Mouse (Mus musculus) thymus, postnatal 14 days (tissue): ENCODE results near the gene Brms1l.
"Not testable (repeated sequence)": the region's sequence is repeated elsewhere in the genome, so short reads cannot be mapped to it uniquely, and the experiment has no call there.

Source experiments
- DNase-seq: peaks from one replicate; pipeline ENCODE4 v3.0.0; 2021

The Brms1l gene

GRCm38 (mm10) chr12:55836199-55836951, at the start of gene Brms1l:
Gene Brms1l, plus strand, starts transcription at chr12:55836324.
- peak; percentile 97 for DNase-seq

DNA sequence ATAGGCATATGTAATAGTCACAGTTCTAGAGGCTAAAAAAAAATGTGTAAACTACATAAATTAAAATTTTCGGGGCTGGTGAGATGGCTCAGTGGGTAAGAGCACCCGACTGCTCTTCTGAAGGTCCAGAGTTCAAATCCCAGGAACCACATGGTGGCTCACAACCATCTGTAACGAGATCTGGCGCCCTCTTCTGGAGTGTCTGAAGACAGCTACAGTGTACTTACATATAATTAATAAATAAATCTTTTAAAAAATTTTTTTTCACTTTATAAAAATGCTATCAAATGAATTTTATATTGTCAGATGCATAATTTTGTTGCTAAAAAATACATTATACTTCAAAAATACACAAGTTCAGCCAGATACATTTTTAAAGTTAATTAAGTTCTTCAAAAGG, 41.6 kb upstream of the Brms1l start:
- DNase-seq, result not testable (repeated sequence)

DNA sequence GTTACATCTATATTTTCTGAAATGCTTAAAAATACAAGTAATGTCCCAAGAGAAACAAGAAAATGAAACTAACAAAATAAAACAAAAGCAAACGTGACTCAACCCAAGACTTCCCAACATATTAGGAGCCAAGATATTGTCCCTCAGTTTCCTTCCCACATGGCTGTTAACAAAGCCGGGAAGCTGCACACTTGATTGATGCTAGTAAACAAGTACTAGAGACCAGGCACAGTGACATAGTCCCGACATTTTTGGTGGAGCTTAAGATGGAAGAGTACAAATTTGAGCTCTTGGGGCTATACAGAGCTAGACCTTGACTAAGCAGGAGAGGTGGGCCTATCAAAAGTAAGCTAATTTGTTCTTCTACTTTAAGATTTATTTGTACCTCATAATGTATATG, 39.0 kb upstream of the Brms1l start:
- DNase-seq, result no peak

GRCm38 (mm10) chr12:55798745-55799144, 37.4 kb upstream of the Brms1l start:
- no peak for DNase-seq

- DNase-seq, result no peak
These were observed 36.0 kb upstream of the Brms1l start for GRCm38 (mm10) chr12:55800144-55800543.

GRCm38 (mm10) chr12:55801131-55801530, 35.0 kb upstream of the Brms1l start:
- no peak for DNase-seq

GRCm38 (mm10) chr12:55805035-55805434, 31.1 kb upstream of the Brms1l start:
- no peak for DNase-seq

GRCm38 (mm10) chr12:55816488-55816887, 19.6 kb upstream of the Brms1l start:
- DNase-seq, result no peak

DNA sequence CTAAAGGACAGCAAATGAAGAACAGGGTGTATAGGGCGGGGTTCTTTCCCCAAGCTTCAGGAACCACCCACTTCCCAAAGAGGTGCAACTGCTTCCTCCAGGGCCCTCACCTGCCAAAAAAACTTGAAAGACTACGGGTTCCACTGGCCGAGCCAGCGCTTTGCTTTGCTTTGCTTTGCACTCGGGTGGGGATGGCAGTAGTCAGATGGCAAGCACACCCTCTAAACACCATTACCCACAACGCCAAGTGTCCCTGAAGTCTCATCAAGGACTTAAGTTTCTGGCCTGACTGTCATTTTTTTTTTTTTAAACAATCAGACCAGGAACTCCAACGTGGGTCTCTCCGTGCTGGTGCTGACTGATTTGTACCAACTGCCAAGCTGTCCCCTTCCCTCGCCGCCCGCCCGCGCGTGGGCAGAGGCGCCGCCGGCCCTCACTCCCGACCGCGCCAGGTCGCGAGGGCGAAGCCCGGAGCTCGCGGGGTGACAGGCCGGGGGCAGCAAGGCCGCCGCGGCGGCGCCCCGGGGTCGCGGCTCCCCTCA, 15.9 kb upstream of the Brms1l start:
- DNase-seq, result peak; percentile 48

DNA sequence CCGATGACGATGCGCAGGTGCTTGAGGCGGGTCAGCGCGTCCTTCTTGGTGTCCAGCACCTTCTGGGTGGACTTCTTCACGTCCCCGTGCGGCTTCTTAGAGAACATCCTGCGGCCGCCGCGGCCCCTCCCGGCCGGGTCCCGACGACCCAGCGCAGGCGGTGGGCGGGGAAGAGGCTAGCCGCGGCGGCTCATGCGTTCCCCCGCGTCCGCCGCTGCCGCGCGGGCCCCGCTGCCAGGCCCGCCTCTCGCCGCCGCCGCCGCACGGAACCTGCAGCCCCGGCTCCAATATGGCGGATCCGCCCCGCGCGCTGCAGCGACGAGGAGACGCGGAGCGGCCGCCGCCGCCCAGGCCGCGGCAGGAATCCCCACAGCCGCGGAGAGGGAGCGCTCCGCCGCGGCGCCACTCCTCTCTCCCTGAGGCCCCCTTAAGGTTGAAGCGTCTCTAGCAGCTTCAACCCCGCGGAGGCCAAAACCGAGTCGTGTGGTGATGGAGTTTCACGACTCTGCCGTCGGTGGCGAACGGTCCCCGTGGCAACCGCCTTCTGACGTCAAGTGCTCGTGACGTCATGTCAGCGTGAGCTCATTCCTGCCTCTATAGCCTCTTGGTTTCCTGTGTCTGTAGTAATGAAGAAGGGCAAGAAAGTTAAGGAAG, 15.3 kb upstream of the Brms1l start, which contains the start of gene Ralgapa1:
Ralgapa1 (minus strand) TSS at position 507 of the 654 bp plus-strand sequence.
- peak; percentile 91 for DNase-seq

DNA sequence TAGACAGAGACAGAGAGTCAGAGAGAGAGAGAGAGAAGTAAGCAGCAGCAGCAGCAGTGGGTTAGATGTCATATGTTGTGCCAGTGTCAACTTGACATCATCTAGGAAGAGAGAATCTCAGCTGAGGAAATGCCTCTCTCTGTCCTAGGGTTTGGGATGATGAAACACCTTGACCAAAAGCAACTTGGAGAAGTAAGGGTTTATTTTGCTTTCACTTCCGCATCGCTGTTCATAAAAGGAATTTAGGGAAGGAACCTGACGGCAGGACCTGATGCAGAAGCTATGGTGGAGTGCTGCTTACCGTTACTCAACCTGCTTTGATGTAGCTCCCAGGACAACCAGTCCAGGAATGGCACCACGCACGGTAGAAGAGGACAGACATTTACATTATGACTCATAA, 12.1 kb upstream of the Brms1l start:
- DNase-seq, result no peak

DNA sequence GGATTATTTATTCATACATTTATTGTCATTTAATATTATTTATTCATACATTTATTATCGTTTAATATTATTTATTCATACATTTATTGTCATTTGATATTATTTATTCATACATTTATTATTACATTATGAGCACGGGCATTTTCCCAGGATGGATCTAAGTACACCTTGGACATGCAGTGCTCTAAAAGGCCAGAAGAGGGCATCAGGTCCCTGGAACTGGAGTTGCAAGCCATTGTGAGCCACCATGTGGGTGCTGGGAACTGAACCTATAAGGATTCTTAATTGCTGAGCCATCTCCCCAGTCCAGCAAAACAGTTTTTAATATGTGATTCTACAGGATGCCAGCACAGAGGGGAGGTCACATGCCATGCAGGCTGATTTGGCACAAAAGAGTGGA, 10.6 kb upstream of the Brms1l start:
- no peak for DNase-seq

DNA sequence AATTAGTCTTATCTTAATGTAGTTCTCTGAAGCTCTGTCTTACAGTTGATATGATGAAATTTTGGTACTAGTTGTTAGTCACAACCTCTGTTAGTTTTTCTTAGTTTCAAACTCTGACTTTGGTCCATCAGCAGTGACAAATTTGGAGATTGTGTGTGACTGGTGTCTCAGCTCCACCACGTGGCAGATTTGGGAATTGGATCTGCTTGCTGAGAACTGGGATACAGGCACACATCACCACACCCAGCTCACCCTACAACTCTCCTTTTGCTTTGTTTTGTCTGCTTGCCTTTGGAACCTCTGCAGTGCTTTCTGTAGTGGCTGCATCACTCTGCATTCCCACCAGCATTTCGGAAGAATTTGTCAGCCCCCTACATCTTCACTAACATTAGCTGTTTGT, 5.0 kb upstream of the Brms1l start:
- peak; percentile 66 for DNase-seq

GRCm38 (mm10) chr12:55832961-55833360, 3.2 kb upstream of the Brms1l start:
- no peak for DNase-seq

- no peak for DNase-seq
These were observed 2.1 kb upstream of the Brms1l start for GRCm38 (mm10) chr12:55833906-55834625.

GRCm38 (mm10) chr12:55834891-55835290, 1.2 kb upstream of the Brms1l start:
- no peak for DNase-seq

DNA sequence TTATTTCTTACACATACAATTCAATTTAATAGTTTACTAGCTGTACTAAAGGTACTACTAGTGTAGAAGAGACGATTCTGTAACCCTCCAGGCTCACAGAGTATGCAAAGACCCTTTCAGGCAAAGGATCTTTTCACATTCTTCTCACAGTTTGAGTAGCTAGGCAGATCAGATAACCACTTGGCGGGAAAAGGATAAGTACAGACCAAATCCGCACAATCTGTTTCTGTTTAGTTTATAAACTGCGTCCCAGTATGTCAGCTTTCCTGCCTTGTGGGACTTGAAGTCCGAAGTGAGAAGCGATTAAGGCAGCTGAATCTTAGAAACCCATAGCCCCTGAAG, 296 bp upstream of the Brms1l start:
- no peak for DNase-seq

GRCm38 (mm10) chr12:55837495-55837894, 1.4 kb downstream of the Brms1l start:
- DNase-seq, result no peak

GRCm38 (mm10) chr12:55846741-55847140, 10.6 kb downstream of the Brms1l start:
- DNase-seq, result peak; percentile 55

- DNase-seq, result no peak
These were observed 11.7 kb downstream of the Brms1l start for GRCm38 (mm10) chr12:55847851-55848250.

DNA sequence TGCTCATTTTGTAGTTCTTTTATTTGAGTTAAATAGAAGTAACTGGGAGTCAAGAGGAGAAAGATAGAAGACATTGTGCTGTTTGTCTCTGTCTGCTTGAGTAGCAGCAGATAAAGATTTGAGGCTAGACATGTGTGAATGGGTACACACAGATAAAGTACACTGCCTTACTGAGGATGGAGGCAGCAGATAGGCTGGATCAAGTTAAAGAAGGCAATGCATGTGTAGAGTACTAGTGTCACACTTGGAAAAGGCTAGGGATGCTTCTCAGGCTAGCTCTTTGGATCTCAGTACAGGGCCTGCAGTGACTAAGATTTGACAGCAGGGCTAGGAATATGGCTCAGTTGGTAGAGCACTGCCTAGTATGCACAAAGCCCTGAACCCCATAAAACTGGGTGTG, 14.5 kb downstream of the Brms1l start:
- no peak for DNase-seq

GRCm38 (mm10) chr12:55859409-55860349, 23.6 kb downstream of the Brms1l start:
- no peak for DNase-seq
